ENCODE assay signal across 7 mouse cellular contexts in genomic region chr4:151057347-151058321, GRCm38 (mm10). TPM values are rescaled to one million over a fixed set of nuclear protein-coding genes. Genes with fewer than 3 reads are reported as not detected.
DNase-seq lines count a peak whose midpoint lies in the region; ATAC-seq lines count a peak whose summit lies in the region.

TSS of gene Vamp3 (minus strand) at chr4:151057963.

- H3K36me3 ChIP-seq in intestine, embryonic 15.5 days, result peaks cover 7% of the 10 kb centered on the region; the same call in 1 of the 2 replicates
- peaks cover 50% of the 10 kb centered on the region for H3K36me3 ChIP-seq in midbrain, embryonic 10.5 days

- intact Hi-C loops in gastrocnemius, postnatal 36 days (cut with DNase I), result no loop called here
- intact Hi-C loops in left cerebral cortex, postnatal 25 days (cut with DNase I), result no loop called here

- 0 out of 2 replicates have a peak, but pooled peaks cover 2% of the 10 kb centered on the region for H3K4me1 ChIP-seq in intestine, embryonic 15.5 days (replicated peaks)
- peaks cover 21% of the 10 kb centered on the region for H3K4me1 ChIP-seq in midbrain, embryonic 10.5 days

- peak within 1 kb of the TSS; percentile 59 for H3K4me2 ChIP-seq in intestine, embryonic 15.5 days (replicated peaks)

- 0 out of 2 replicates have a peak, but pooled peaks cover 3% of the 10 kb centered on the region for H3K9me3 ChIP-seq in intestine, embryonic 15.5 days
- H3K9me3 ChIP-seq in midbrain, embryonic 10.5 days (replicated peaks), result no peaks in the 10 kb centered on the region

- H3K4me3 ChIP-seq in intestine, embryonic 15.5 days (replicated peaks), result peak within 1 kb of the TSS; percentile 95
- peak within 1 kb of the TSS; percentile 97 for H3K4me3 ChIP-seq in midbrain, embryonic 10.5 days

- DNase-seq in adrenal gland, adult 2 months, result peak; percentile 99
- peak; percentile 99 for DNase-seq in embryo, embryonic 11.5 days (ENCODE audit: low read depth, low spot score)
- peak; percentile 97 to 99 for DNase-seq in gastrocnemius, postnatal 36 days
- peak; percentile 99 for DNase-seq in left cerebral cortex, postnatal 25 days (ENCODE audit: low spot score in 2 of 2)
- DNase-seq in midbrain, embryonic 10.5 days (ENCODE audit: low spot score), result peak; percentile 100
- DNase-seq in right cerebral cortex, postnatal 4 days, result peak; percentile 99

- ATAC-seq in intestine, embryonic 15.5 days, result peak; percentile 99

- H3K27me3 ChIP-seq in intestine, embryonic 15.5 days (replicated peaks), result no peaks in the 10 kb centered on the region
- no peaks in the 10 kb centered on the region for H3K27me3 ChIP-seq in midbrain, embryonic 10.5 days (ENCODE audit: low read depth, poor library complexity, severe bottlenecking)

- peak within 1 kb of the TSS; percentile 86 for H3K9ac ChIP-seq in intestine, embryonic 15.5 days

- H3K27ac ChIP-seq in intestine, embryonic 15.5 days, result peak within 1 kb of the TSS; percentile 95
- H3K27ac ChIP-seq in midbrain, embryonic 10.5 days (replicated peaks), result peak within 1 kb of the TSS; percentile 92

- under 1% methylated on average over 111 of the region's 114 CpGs for WGBS in intestine, embryonic 15.5 days
- under 1% methylated on average over 114 of the region's 114 CpGs for WGBS in midbrain, embryonic 10.5 days

RNA-seq across cellular contexts. Expression of gene Vamp3, which starts in this region (rescaled TPM):
- total RNA-seq in adrenal gland, adult 2 months (2021), result 10 to 100 TPM; 63.6 to 67.0 TPM
- 11.4 and 12.7 TPM in 2 replicates for polyA plus RNA-seq in adrenal gland, adult 2 months (2012; rRNA removed)
- 10 to 100 TPM; 48.7 to 49.6 TPM for total RNA-seq in gastrocnemius, postnatal 36 days (2021)
- 120 and 126 TPM in 2 replicates for polyA plus RNA-seq in intestine, embryonic 15.5 days (2015; fragmentation: Nextera tagmentation; extraction: Ambion mirVana)
- total RNA-seq in left cerebral cortex, postnatal 25 days (2021), result 10 to 100 TPM; 31.9 to 34.7 TPM
- 122 and 131 TPM in 2 replicates for polyA plus RNA-seq in midbrain, embryonic 10.5 days (2016; fragmentation: Nextera tagmentation; extraction: Ambion mirVana)

Comparison
In these comparisons a context has a peak if more than half of its experiments do, and no peak if none do; other contexts are left out.
1. Peak in every context shown above with its lines: DNase-seq, ATAC-seq, H3K4me3 ChIP-seq and H3K27ac ChIP-seq.